Mouse (Mus musculus) spleen, postnatal 4 days (tissue): ENCODE measurements at regions not wholly inside any gene's neighbourhood (a gene's known extent, or its start where the extent isn't known, plus 50 kb on each side); places are given as distances from the start of the nearest gene placed in this dataset.
A peak's percentile ranks its signal among the peaks of the same experiment; 100 is the strongest.
"Not testable (repeated sequence)": the region's sequence is repeated elsewhere in the genome, so short reads cannot be mapped to it uniquely, and the experiment has no call there.

Experiments used
- DNase-seq, 2 experiments: peaks; one replicate each; pipeline ENCODE4 v3.0.0; 2022; ENCODE audit warnings: low spot score in 2 of 2

DNA sequence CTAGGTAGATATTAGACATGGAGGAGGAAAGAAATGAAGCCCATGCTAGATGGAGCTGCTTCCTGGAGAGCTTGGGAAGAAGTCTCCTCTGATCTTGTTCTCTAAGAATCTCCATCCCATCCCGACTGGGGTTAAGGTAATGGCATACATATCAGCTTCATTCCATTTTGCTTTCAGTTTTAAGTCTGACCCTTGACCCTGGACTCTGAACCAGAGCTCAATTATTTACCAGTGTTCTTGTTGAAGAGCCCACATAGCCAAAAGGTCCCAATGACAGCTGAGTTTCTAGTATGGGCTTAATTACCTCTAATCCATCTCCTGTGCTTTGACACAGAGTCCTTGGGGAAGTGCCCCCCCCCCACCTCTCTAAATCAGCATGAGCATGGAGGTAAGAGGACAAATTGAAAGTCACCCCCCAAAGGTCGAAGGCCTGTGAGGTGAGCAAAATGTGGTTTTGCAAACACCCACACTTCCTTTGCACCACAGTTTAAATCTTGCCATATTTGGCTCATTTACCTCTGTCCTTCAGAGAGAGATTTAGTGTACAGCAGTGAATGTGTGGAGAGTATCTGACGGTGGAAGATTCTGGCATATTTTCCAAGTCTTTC, 371.5 kb downstream of the Ets1 start:
- no peak for DNase-seq

DNA sequence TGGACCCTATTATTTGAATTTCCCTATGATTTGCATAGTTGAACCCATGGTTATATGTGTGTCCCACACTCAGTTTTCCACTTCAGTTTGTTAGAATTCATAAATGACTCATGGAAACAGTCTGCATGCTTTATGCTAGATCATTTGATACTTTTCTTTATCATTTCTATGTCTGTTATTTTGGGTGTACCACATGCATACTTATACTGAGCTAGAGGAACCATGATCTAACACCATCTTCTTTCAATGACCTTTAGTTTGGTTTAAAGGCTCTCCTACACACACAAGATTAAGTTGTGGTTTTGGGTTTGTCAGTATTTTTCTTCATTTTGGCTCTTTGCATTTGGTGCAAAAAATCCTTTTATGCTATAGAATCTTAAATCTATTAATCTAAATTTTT, 375.2 kb downstream of the Ets1 start:
- no peak for DNase-seq

DNA sequence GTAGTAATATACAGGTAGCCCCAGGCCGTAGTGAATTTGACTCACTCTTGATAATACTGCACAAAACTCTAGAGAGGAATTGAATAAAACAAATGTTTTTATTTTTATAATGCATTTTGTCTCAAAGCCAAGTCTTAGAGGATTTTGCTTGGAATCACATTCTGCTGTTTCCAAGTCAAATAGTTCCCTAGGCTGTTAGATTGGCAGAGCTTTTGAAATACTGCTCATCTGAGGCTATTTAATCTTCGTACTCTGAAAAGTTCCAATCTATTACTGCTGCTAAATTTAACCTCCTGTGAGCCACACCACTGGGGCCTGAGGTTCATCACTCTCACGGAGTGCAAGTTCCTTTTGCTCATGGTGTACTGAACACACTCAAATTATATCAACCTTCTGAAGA, 399.4 kb downstream of the Ets1 start:
- DNase-seq, result no peak

DNA sequence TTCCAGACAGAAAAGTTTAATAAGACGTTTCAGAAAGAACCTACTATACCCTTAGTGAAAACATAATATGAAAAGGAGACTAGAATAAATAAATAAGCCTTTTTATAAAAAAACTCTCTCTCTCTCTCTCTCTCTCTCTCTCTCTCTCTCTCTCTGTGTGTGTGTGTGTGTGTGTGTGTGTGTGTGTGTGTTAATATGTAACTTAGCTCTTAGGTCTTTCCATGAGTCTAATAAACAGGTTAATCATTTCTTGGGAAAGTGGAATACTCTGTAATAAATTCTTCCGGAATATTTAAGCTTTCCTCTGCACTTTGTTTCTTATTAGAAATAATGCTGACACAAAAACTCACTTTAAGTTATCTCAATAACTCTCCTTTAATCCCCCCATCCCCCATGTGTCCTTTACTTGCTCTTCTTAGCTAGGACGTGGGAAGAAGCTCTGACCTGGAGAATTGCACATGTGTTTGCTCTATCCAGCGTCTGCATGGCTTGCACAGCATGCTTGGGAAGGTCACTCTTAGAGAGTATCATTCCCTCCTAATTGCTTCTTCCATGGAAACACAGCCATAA, 403.3 kb downstream of the Ets1 start:
- no peak for DNase-seq

DNA sequence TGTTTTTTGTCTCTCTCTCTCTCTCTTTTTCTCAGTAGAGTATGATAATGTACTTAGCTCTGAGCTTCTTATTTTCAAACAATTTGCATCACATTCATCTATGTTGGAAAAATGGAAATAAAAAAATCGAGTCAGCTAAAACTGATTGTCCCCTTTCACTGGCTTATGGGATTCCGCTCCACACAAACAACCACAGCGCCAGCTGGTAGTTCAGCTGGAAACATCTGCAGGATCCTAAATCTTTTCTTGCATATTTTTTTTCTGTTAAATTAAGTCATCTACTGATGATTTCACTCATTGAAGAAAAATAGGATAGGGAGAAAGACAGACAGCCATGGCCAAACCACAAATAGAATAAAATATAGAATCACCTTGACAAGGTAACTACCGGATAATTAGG, 414.8 kb downstream of the Ets1 start:
- no peak for DNase-seq

DNA sequence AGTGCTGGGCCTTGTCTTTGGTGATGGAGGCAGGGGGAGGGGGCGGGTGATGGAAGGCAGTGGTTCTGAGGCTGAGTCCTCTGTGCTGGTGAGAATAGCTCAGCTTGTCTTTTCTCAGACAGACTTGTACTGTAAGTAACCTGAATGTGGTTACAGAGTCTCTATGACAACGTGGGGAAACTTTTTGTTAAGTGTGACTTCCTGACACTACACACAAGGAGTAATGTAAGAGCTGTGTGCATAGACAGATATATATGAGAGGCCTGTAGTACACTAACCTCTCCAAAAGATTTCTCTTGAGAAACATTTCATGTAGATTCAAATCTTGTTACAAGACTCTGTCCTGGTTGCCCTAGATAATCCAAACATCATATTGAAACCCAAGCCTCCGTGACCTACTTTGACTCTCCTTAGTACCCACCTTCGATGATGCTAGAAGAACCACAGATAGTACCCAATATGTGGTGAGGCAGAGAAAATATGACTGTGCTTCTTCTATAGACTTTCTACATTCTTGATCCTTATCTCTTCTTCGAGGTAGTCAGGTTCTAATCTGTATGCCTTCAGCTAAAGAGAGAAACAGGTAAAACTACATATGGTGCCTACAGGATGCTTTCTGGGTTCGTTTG, 424.7 kb downstream of the Ets1 start:
- DNase-seq, result no peak

DNA sequence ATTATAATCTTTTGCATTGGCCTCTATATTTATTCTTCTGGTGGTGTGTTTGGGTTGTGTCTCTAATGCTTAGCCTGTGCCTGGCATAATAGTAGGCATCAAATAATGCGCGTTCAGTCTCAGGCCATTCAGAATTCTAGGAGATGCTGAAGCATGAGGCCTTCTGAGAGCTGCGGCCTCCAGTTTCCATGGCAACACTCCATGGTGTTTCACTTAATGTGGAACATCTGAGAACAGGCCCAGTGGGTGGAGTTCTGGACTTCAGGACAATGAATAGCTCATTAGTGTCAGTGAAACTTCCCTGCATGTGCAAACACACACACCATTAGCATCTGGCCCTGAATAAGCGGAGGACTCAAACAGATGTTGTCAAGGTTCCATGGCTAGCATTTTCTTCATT, 426.5 kb downstream of the Ets1 start:
- no peak for DNase-seq

DNA sequence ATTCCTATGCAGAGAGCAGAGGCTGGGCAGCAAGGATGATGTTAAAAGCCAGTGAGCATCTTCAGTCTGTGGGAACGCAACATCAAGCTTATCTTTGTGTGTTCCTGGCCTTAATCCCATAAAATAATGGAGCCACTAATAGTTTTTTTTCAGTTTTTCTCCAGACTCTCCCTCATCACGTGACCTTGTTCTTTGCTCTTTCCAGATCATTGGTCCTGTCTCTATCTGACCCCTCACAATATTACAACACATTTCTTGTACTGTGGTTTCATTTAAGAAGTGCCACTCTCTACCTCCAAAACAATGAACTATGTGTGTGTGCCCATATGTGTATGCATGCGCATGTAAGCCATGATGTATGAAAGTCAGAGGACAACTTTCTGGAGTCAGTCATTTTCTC, 429.3 kb downstream of the Ets1 start:
- DNase-seq, result no peak

DNA sequence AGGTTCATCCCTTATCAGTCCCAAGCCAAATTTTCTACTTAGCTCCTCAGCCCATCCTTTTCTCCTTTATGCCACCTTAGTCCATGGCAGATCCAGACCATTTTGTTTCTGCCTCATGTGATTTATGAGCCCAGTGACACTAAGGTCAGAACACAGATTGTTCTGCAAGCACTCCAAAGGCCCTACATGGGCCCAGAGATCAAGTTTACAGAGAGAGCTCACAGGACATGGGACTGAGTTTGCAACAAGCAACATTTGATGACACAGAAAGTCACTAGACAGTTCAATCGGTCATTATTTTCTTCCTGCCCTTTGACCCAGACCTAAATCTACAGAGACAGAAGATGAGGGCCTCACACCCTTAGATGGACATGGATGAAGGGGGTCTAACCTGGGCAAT, 431.5 kb downstream of the Ets1 start:
- DNase-seq, result no peak

DNA sequence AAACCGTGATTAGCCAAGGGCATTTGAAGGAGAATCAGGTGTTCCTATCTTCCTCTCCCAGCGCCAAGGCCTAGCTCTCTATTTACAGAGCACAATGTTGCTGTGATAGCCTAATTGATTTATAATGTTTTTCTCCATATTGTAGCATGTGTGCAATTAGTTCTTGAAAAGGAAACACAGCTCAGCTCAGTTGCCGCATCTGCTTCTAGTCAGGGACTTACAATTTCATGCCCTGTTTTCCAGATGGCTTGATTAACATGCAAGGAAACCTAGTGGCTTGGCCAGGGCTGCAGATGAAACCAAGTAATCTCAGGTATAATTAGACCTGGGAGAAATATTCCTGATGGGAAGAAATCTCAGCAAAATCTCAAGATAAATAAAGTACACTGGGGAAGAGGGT, 434.1 kb downstream of the Ets1 start:
- DNase-seq, result no peak

DNA sequence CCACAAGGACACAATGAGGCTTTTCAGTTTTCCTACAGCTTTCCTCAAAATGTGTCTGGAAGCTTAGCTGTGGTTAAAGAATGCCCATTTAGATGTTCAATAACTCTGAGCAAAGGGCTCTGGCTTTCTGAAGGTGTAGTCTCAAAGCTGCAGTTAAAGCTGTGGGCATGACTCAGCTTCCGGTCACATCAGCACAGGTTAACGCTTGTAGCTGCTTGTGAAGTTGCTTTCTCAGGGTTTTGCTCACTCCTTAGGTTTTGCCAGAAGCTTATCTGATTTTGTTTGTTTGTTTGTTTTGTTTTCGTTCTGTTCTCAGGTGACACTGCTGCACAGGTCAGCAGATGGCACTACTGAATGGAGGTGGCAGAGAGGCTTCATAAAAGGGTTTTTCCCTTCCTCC, 444.2 kb downstream of the Ets1 start:
- no peak for DNase-seq

DNA sequence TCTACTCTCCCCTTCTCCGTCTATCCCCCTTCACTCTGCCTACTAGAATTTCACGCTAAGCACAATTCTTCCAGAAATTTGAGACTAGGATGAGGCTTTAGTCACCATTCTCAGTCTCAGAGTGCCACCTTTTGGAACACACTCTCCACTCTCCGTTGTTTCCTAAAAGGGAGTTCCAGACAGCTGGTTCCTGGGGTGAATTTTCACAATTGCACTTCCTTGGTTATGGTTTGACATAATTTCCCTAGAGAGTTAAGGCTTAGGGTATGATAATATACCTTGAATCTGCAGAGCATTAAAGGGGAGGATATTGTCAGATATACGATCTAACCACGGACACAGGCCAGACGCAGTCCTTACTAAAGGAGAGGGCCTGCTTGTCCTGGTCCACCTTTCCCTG, 444.8 kb downstream of the Ets1 start:
- DNase-seq, result no peak

DNA sequence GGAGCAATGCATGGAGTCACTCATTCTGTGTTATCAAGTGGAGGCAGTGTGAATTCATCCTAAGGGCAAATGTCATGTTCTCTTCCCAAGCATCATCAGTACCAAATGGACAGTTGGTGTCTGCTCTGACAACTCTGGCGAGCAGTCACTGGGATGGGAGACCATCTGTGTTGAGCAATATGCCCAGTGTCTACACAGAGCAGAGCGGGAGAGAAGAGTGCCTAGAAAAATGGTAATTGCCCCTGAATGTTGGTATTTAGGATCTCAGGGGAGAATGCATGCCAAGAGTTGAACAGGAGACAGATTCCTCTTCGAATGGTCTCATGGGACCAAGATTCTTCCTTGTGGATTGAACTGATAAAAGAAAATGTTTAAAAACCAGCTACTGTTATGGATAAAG, 454.0 kb downstream of the Ets1 start:
- DNase-seq, result no peak

DNA sequence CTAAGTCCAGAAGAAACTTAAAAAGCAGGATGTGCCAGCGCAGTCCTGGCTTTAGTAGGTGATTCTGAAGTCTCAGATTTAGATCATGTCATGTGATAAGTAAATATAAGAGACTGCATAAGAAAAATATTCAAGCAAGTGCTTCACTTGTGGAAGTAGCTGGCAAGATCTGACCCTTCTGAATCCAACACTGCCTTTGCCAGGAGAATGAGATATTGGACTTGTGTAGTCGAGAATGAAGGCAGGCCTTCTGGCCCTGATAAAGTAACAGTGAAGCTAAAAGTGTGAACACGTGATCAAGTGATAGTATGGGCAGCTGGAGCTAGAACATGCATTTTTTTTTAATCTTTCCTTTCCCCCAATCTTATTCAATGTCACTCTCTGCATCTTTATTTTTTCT, 455.6 kb downstream of the Ets1 start:
- DNase-seq, result no peak

DNA sequence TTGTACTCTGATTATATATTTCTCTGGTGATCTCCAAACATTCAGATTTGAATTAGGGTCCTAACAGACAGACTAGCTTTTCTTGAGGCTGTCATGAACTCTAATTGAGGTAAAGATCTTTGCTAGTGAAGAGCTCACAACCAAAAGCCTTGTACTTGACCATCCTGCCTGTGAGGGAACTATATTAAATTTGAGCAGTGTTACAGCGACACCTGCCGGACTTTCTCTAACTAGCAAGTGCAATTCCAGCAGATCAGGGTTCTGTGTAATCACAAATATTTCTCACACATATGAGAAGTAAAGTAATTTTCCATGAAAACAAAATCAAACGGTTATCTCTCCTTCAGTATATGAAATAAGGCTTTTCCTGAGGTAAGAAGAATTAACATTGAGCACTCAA, 459.6 kb downstream of the Ets1 start:
- DNase-seq, result peak; percentile 57 to 80

DNA sequence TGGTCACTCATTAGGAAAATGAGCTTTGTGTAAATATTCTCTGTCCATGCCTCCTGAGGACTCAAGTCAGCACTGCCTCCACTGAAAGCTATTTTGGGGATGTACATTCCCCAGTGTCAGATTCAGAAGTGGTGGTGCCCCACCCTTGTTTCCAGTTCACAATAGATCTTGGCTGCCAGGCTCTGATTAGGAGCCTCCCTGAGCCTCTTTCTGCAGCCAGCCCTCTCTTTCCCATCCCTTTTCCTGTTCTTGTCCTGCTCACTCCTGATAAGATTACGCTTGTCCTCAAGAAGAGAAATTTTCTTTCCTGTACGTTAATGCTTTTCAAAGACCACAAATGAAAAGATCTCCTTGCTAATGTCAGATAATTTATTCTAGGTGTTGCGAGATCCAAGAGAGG, 465.2 kb downstream of the Ets1 start:
- no peak for DNase-seq

DNA sequence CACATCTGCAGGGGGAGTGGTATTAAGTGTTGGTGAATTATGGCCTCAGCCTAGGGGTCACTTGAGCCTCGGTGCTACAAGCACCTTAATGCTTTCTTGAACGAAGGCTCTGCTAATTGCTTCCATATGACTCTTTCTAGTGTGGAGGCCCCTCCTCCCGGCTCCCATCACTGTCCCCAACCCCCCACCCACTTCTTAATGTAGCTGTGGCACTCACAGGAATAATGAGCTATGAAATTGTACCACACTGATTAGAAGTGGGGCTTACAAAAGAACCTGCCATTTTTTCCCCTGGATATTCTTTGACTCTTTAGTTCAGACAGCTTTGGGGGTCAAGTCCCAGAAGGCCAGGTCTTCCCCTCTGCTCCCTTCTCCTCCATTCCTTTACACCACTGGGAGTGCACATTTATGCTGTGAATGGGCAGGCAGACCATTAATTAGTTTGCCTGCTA, 468.6 kb downstream of the Ets1 start:
- no peak for DNase-seq

DNA sequence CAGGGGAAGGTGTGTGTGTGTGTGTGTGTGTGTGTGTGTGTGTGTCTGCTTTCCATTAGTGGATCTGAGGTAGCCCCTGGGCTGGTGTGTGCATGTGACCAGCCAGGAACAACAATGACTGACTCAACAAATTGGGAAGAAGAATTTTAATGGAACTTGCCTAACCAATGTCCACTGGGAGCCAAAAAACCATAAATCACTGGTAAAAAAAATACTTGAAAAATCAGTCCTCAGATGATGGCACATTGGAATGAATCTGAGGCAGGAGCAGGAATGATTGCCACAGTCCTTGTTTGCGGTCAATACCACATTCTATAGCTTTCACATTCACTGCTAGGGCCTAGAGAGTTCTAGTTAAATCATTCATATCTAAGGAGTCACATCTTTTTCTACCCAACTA, 487.8 kb downstream of the Ets1 start:
- DNase-seq, result no peak

DNA sequence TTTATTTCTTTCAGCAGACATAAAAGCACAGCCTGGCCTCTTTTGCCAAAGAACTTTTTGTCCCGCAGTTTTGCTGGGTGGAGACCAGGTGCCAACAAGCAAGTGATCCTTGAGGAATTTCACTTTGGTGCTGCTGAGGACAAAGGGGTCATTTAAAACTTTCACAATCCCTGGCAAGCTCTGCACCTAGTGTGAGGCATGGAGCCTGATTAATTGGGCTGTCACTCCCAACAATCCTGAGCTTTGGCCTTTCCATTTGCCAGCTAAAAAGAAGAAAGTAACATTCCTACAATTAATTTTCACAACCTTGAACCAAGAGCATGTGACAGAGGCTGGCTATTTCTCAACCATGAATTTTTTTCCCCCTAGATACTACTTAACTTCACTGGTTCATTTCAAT, 516.2 kb downstream of the Ets1 start:
- DNase-seq, result no peak

DNA sequence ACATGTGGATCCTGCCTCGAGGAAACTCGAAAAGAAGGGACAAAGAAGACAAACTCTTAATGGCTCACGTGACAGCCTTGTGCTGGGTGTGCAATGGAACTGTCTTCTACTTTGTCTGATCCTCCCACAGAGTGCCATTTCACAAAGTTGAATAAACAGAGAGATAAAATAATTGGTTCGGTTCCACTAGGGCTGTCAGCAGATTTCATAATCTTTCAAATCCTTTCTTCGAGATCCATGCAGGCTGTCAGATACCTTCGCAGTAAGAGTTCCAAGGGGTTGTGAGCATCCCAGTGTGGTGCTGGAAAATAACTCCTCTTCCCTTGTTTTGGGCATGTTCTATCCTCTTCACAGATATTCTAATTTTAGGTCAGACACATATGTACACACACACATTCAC, 532.1 kb downstream of the Ets1 start:
- no peak for DNase-seq

DNA sequence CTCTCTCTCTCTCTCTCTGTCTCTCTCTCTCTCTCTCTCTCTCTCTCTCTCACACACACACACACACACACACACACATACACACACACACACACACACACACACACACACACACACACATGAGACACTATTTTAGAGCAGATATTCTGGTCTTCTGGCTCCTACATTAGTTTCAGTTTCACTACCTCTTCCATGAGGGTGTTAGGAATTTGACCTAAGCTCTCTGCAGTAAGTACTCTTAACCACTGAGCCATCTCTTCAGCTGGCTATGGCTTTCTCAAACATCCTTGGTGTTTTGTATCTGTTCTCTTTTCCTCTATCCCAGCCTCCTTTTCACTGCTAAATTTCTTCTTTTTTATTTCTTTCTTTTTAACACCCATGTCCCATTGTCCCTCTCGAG, 533.1 kb downstream of the Ets1 start:
- not testable (repeated sequence) for DNase-seq

DNA sequence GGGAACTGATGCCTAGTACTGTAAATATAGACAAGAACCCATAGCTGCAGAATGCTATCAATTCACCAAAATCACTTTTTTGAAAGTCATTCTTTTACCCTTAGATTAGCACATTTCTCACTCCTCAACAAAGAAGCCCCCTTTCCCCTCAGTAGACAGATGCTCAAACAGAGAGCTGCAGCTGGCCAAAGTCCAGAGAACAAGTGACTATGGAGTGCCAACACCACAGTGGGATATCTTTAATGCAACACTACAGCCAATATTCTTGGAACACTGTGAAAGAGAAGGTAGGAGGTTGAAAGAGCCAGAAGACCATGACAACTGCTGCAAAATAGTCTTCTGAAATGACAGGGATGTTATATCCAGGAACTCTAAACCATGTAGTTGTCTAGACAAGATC, 544.0 kb downstream of the Ets1 start:
- no peak for DNase-seq

DNA sequence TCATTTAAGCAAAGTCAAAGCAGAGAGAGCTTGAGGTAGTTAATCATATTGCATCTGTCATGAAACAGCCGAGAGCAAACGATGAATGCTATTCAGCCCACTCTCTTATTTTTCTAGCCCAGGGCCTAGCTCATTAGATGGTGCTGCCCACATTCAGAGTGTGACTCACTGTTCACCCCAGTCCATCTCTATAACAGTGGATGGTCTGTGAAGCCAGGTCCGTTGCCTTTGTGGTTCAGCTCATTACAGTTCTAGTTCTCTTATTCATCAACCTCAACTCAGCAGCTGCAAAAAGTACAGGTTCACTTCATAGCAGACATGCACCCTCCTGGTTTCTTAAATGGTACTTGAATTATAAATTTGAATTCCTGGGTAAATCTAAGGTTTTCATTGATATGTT, 551.2 kb downstream of the Ets1 start:
- no peak for DNase-seq

DNA sequence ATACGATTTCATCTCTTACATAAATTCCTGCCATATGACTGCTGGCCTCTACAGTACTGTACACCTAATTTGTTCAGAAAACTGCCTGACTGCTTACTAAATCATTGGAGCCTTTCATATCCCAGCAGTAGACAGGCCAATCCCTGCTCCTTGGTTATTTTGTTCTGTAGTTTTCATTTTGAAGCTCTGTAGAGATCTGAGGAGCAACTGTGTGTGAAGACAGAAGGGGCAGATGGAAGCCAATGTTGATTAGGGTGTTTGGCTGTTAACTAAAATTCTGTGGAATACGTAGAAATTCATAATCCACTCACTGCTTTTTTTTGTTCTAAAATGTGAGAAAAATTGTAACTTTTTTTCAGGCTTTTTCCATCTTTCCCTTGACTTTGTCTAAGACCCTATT, 573.1 kb downstream of the Ets1 start:
- DNase-seq, result no peak
